Mouse (Mus musculus) MEL (cell line): ENCODE measurements around the gene Hsf4. TPM values are rescaled to one million over a fixed set of nuclear protein-coding genes. Genes with fewer than 3 reads are reported as not detected.

Source experiments
- DNase-seq: peaks from one replicate; pipeline ENCODE4 v3.0.0; 2011; ENCODE audit warnings: low read depth, low spot score
- H3K27ac ChIP-seq: 2 replicates; pipeline ENCODE4 v1.5.1; 2012; ENCODE audit warnings: low read depth, mild to moderate bottlenecking, control low read depth, low read length, moderate library complexity; ENCODE audit not compliant: control insufficient read depth
- H3K27me3 ChIP-seq, 2 experiments: fragments of 150-350 bp in 1 of 2; sonication (generic) in 1 of 2; 2 replicates each; pipeline ENCODE4 v1.6.1; 2012; ENCODE audit warnings: low read length in 2 of 2, mild to moderate bottlenecking in 2 of 2, improper control_type of control experiment in 1 of 2, moderate library complexity in 1 of 2; ENCODE audit not compliant: insufficient read depth in 2 of 2, control insufficient read depth in 1 of 2
- H3K36me3 ChIP-seq, 2 experiments: 2 replicates each; pipeline ENCODE4 v1.6.1; 2012 to 2014; ENCODE audit warnings: low read length in 2 of 2, improper control_type of control experiment in 1 of 2, inconsistent platforms in 1 of 2, mild to moderate bottlenecking in 1 of 2; ENCODE audit not compliant: insufficient read depth in 2 of 2, control insufficient read depth in 1 of 2
- H3K4me1 ChIP-seq, 2 experiments: fragments of 150-350 bp in 1 of 2; sonication (generic) in 1 of 2; 2 replicates each; pipeline ENCODE4 v1.6.1; 2012; ENCODE audit warnings: low read length in 2 of 2, improper control_type of control experiment in 1 of 2, mild to moderate bottlenecking in 1 of 2; ENCODE audit not compliant: insufficient read depth in 2 of 2, control insufficient read depth in 1 of 2
- H3K4me3 ChIP-seq, 2 experiments: fragments of 150-350 bp in 1 of 2; sonication (generic) in 1 of 2; 2 replicates each; pipeline ENCODE4 v1.5.1; 2012; ENCODE audit warnings: low read depth in 2 of 2, low read length in 2 of 2, mild to moderate bottlenecking in 2 of 2, moderate library complexity in 2 of 2, control low read depth in 1 of 2, improper control_type of control experiment in 1 of 2; ENCODE audit not compliant: control insufficient read depth in 1 of 2, insufficient read depth in 1 of 2
- H3K79me2 ChIP-seq: 2 replicates; pipeline ENCODE4 v1.6.1; 2012; ENCODE audit warnings: mild to moderate bottlenecking, low read length, moderate library complexity; ENCODE audit not compliant: control insufficient read depth, poor library complexity, insufficient read depth
- H3K9ac ChIP-seq: 2 replicates; pipeline ENCODE4 v1.6.1; 2012; ENCODE audit warnings: low read depth, mild to moderate bottlenecking, control low read depth, low read length, moderate library complexity; ENCODE audit not compliant: control insufficient read depth, poor library complexity, severe bottlenecking
- H3K9me3 ChIP-seq: fragments of 150-350 bp; sonication (generic); replicated peaks from 2 replicates; pipeline ENCODE4 v1.6.1; 2012; ENCODE audit warnings: mild to moderate bottlenecking, low read length, improper control_type of control experiment, moderate library complexity; ENCODE audit not compliant: insufficient read depth
- BHLHE40 ChIP-seq: IDR thresholded peaks from 2 replicates; pipeline ENCODE4 v1.6.1; 2012; ENCODE audit warnings: low read depth, mild to moderate bottlenecking, inconsistent platforms, low read length, improper control_type of control experiment, borderline replicate concordance
- CHD2 ChIP-seq: IDR thresholded peaks from 2 replicates; pipeline ENCODE4 v1.6.1; 2011; ENCODE audit warnings: low read length, improper control_type of control experiment
- CTCF ChIP-seq, 3 experiments: IDR thresholded peaks in 2 of 3; conservative IDR thresholded peaks in 1 of 3; 2 replicates each; pipeline ENCODE4 v1.5.1; 2011 to 2012; ENCODE audit warnings: low read length in 3 of 3, low read depth in 2 of 3, mild to moderate bottlenecking in 2 of 3, improper control_type of control experiment in 1 of 3, inconsistent platforms in 1 of 3, mixed read lengths in 1 of 3, moderate library complexity in 1 of 3; ENCODE audit not compliant: control insufficient read depth in 1 of 3, insufficient read depth in 1 of 3, poor library complexity in 1 of 3, severe bottlenecking in 1 of 3
- E2F4 ChIP-seq: IDR thresholded peaks from 2 replicates; pipeline ENCODE4 v1.6.1; 2011; ENCODE audit warnings: low read depth, low read length, improper control_type of control experiment, borderline replicate concordance
- ELF1 ChIP-seq: IDR thresholded peaks from 2 replicates; pipeline ENCODE4 v1.6.1; 2014; ENCODE audit warnings: low read depth, mild to moderate bottlenecking, inconsistent platforms, low read length, improper control_type of control experiment, moderate library complexity
- EP300 ChIP-seq, 2 experiments: IDR thresholded peaks; 2 replicates each; pipeline ENCODE4 v1.6.1; 2011; ENCODE audit warnings: improper control_type of control experiment in 2 of 2, low read length in 2 of 2, low read depth in 1 of 2, mild to moderate bottlenecking in 1 of 2
- ETS1 ChIP-seq: IDR thresholded peaks from 2 replicates; pipeline ENCODE4 v1.6.1; 2012; ENCODE audit warnings: low read depth, mild to moderate bottlenecking, inconsistent platforms, low read length, improper control_type of control experiment, moderate library complexity
- GABPA ChIP-seq: IDR thresholded peaks from 2 replicates; pipeline ENCODE4 v1.6.1; 2012; ENCODE audit warnings: low read depth, mild to moderate bottlenecking, inconsistent platforms, low read length, improper control_type of control experiment, moderate library complexity
- GATA1 ChIP-seq: IDR thresholded peaks from 2 replicates; pipeline ENCODE4 v1.6.1; 2011; ENCODE audit warnings: low read depth, low read length, improper control_type of control experiment
- HCFC1 ChIP-seq: IDR thresholded peaks from 2 replicates; pipeline ENCODE4 v1.6.1; 2012; ENCODE audit warnings: low read depth, mild to moderate bottlenecking, inconsistent platforms, low read length, improper control_type of control experiment, moderate library complexity
- JUND ChIP-seq: IDR thresholded peaks from 2 replicates; pipeline ENCODE4 v1.6.1; 2011; ENCODE audit warnings: low read depth, mild to moderate bottlenecking, improper control_type of control experiment, low read length
- KAT2A ChIP-seq: conservative IDR thresholded peaks from 2 replicates; pipeline ENCODE4 v1.6.1; 2012; ENCODE audit warnings: low read depth, low read length, improper control_type of control experiment, inconsistent platforms
- MAFK ChIP-seq: IDR thresholded peaks from 2 replicates; pipeline ENCODE4 v1.6.1; 2011; ENCODE audit warnings: low read depth, mild to moderate bottlenecking, low read length, improper control_type of control experiment, borderline replicate concordance
- MAX ChIP-seq: IDR thresholded peaks from 2 replicates; pipeline ENCODE4 v1.6.1; 2011; ENCODE audit warnings: low read length, improper control_type of control experiment
- MAZ ChIP-seq: IDR thresholded peaks from 2 replicates; pipeline ENCODE4 v1.6.1; 2012; ENCODE audit warnings: low read depth, mild to moderate bottlenecking, inconsistent platforms, low read length, improper control_type of control experiment
- MEF2A ChIP-seq: IDR thresholded peaks from 2 replicates; pipeline ENCODE4 v1.6.1; 2014; ENCODE audit warnings: low read depth, mild to moderate bottlenecking, inconsistent platforms, low read length, improper control_type of control experiment; ENCODE audit not compliant: poor library complexity, insufficient replicate concordance, severe bottlenecking; ENCODE audit errors: extremely low read depth
- MXI1 ChIP-seq: IDR thresholded peaks from 2 replicates; pipeline ENCODE4 v1.6.1; 2011; ENCODE audit warnings: mild to moderate bottlenecking, low read depth, low read length, improper control_type of control experiment
- MYB ChIP-seq: IDR thresholded peaks from 2 replicates; pipeline ENCODE4 v1.6.1; 2011; ENCODE audit warnings: mild to moderate bottlenecking, low read depth, low read length, improper control_type of control experiment
- MYC ChIP-seq: IDR thresholded peaks from 2 replicates; pipeline ENCODE4 v1.6.1; 2011; ENCODE audit warnings: low read depth, mild to moderate bottlenecking, low read length, improper control_type of control experiment, moderate library complexity
- NELFE ChIP-seq: IDR thresholded peaks from 2 replicates; pipeline ENCODE4 v1.6.1; 2011; ENCODE audit warnings: low read depth, low read length, improper control_type of control experiment
- NRF1 ChIP-seq: IDR thresholded peaks from 2 replicates; pipeline ENCODE4 v1.6.1; 2014; ENCODE audit warnings: low read depth, mild to moderate bottlenecking, inconsistent platforms, low read length, improper control_type of control experiment, moderate library complexity; ENCODE audit not compliant: poor library complexity, insufficient read depth, severe bottlenecking
- POLR2A ChIP-seq, 2 experiments: IDR thresholded peaks; 2 replicates each; pipeline ENCODE4 v1.6.1; 2011 to 2012; ENCODE audit warnings: low read length in 2 of 2, mild to moderate bottlenecking in 2 of 2, control low read depth in 1 of 2, improper control_type of control experiment in 1 of 2, low read depth in 1 of 2, moderate library complexity in 1 of 2; ENCODE audit not compliant: control insufficient read depth in 1 of 2, insufficient read depth in 1 of 2, poor library complexity in 1 of 2
- POLR2AphosphoS2 ChIP-seq: IDR thresholded peaks from 2 replicates; pipeline ENCODE4 v1.6.1; 2011; ENCODE audit warnings: low read length, improper control_type of control experiment
- POLR2AphosphoS5 ChIP-seq: IDR thresholded peaks from 2 replicates; pipeline ENCODE4 v1.6.1; 2012; ENCODE audit warnings: low read depth, borderline replicate concordance, mild to moderate bottlenecking, inconsistent platforms, low read length, moderate library complexity, mixed read lengths
- RAD21 ChIP-seq: IDR thresholded peaks from 2 replicates; pipeline ENCODE4 v1.6.1; 2011; ENCODE audit warnings: mild to moderate bottlenecking, low read depth, low read length, improper control_type of control experiment
- RCOR1 ChIP-seq: IDR thresholded peaks from 2 replicates; pipeline ENCODE4 v1.6.1; 2012; ENCODE audit warnings: low read depth, mild to moderate bottlenecking, inconsistent platforms, low read length, improper control_type of control experiment
- SIN3A ChIP-seq: IDR thresholded peaks from 2 replicates; pipeline ENCODE4 v1.6.1; 2012; ENCODE audit warnings: low read length, improper control_type of control experiment, inconsistent platforms
- SMC3 ChIP-seq: IDR thresholded peaks from 2 replicates; pipeline ENCODE4 v1.6.1; 2011; ENCODE audit warnings: low read depth, low read length, improper control_type of control experiment
- TAL1 ChIP-seq: IDR thresholded peaks from 2 replicates; pipeline ENCODE4 v1.6.1; 2012; ENCODE audit warnings: mild to moderate bottlenecking, inconsistent platforms, low read length, moderate library complexity, mixed read lengths
- TCF12 ChIP-seq: IDR thresholded peaks from 2 replicates; pipeline ENCODE4 v1.6.1; 2014; ENCODE audit warnings: low read depth, mild to moderate bottlenecking, inconsistent platforms, low read length, improper control_type of control experiment, moderate library complexity
- USF1 ChIP-seq: IDR thresholded peaks from 2 replicates; pipeline ENCODE4 v1.6.1; 2014; ENCODE audit warnings: low read depth, mild to moderate bottlenecking, inconsistent platforms, low read length, improper control_type of control experiment, moderate library complexity
- USF2 ChIP-seq, 2 experiments: IDR thresholded peaks; 2 replicates each; pipeline ENCODE4 v1.6.1; 2011 to 2012; ENCODE audit warnings: improper control_type of control experiment in 2 of 2, low read length in 2 of 2, borderline replicate concordance in 1 of 2, inconsistent platforms in 1 of 2, low read depth in 1 of 2, mild to moderate bottlenecking in 1 of 2; ENCODE audit not compliant: insufficient read depth in 1 of 2
- ZKSCAN1 ChIP-seq: IDR thresholded peaks from 2 replicates; pipeline ENCODE4 v1.6.1; 2012; ENCODE audit warnings: low read depth, mild to moderate bottlenecking, inconsistent platforms, low read length, improper control_type of control experiment, moderate library complexity
- ZMIZ1 ChIP-seq: IDR thresholded peaks from 2 replicates; pipeline ENCODE4 v1.6.1; 2012; ENCODE audit warnings: low read depth, mild to moderate bottlenecking, inconsistent platforms, low read length, improper control_type of control experiment, moderate library complexity
- ZNF384 ChIP-seq: IDR thresholded peaks from 2 replicates; pipeline ENCODE4 v1.6.1; 2012; ENCODE audit warnings: low read depth, mild to moderate bottlenecking, inconsistent platforms, low read length, improper control_type of control experiment
- polyA plus RNA-seq, 2 experiments: library from polyadenylated mRNA; stranded (reverse) in 1 of 2; unstranded in 1 of 2; fragments of >175 nt in 1 of 2; fragments of >200 nt in 1 of 2; gene quantifications; 2 replicates each; pipeline versions ENCODE4 v1.2.1 to v1.2.4; 2012; ENCODE audit warnings: low replicate concordance in 2 of 2, low read depth in 1 of 2; ENCODE audit not compliant: insufficient read length in 2 of 2, insufficient read depth in 1 of 2, missing spikeins in 1 of 2
- total RNA-seq: library from RNA; depleted of rRNA; stranded (reverse); fragments of 300-350 nt; gene quantifications from 2 replicates; pipeline ENCODE4 v1.2.3, GENCODE M21; 2012

The Hsf4 gene
- total and polyA plus RNA-seq, 3 experiments = 1.7 to 7.1 TPM; not detected in 1

- H3K79me2 ChIP-seq = no peaks in the 10 kb centered on the region
- H3K4me3 ChIP-seq = no peak overlapping the region
- H3K27ac ChIP-seq = peak overlapping the region; percentile 26; the same call in 1 of the 2 replicates
- H3K27me3 ChIP-seq = no peaks in the 10 kb centered on the region
- peak; percentile 70 for DNase-seq
- H3K9me3 ChIP-seq = no peaks in the 10 kb centered on the region
- H3K36me3 ChIP-seq = peaks cover 0 to 24% of the 10 kb centered on the region in 2 experiments; a peak in 2 of 4 replicates
- H3K9ac ChIP-seq = peak overlapping the region; percentile 12; the same call in 1 of the 2 replicates
- peaks cover 22 to 28% of the 10 kb centered on the region in 2 experiments for H3K4me1 ChIP-seq
- TF ChIP-seq BHLHE40 = no peak
- TF ChIP-seq POLR2AphosphoS2 = no peak; the same call in 1 of the 2 replicates
- peak; percentile 59 for TF ChIP-seq TAL1
- no peak for TF ChIP-seq ELF1
- TF ChIP-seq ZKSCAN1 = no peak
- TF ChIP-seq POLR2AphosphoS5 = no peak
- TF ChIP-seq ZMIZ1 = no peak
- no peak for TF ChIP-seq MYB
- TF ChIP-seq USF1 = no peak
- no peak for TF ChIP-seq MAX
- TF ChIP-seq GABPA = no peak
- no peak for TF ChIP-seq KAT2A
- TF ChIP-seq MXI1 = peak; percentile 19; the same call in 1 of the 2 replicates
- no peak for TF ChIP-seq HCFC1
- TF ChIP-seq CHD2 = no peak
- TF ChIP-seq USF2 (IDR thresholded peaks at IDR 0.05; ENCODE audit: borderline replicate concordance in 1 of 2, insufficient read depth in 1 of 2, low read depth in 1 of 2, low read length in 2 of 2) = no peak
- peak; percentile 47 for TF ChIP-seq SIN3A
- no peak for TF ChIP-seq MEF2A
- TF ChIP-seq MYC = no peak
- TF ChIP-seq CTCF (IDR thresholded peaks at IDR 0.05 in 2 of 3, conservative IDR thresholded peaks at IDR 0.05 in 1 of 3; ENCODE audit: control insufficient read depth in 1 of 3, insufficient read depth in 1 of 3, low read depth in 2 of 3, low read length in 3 of 3, poor library complexity in 1 of 3, severe bottlenecking in 1 of 3) = no peak
- peak; percentile 17; the same call in 1 of the 2 replicates for TF ChIP-seq RCOR1
- TF ChIP-seq JUND = no peak
- peak; percentile 91 for TF ChIP-seq TCF12
- TF ChIP-seq POLR2A (IDR thresholded peaks at IDR 0.05; ENCODE audit: control insufficient read depth in 1 of 2, insufficient read depth in 1 of 2, low read depth in 1 of 2, low read length in 2 of 2, poor library complexity in 1 of 2) = no peak
- TF ChIP-seq NRF1 = no peak
- peak; percentile 60 to 80 for TF ChIP-seq EP300 (IDR thresholded peaks at IDR 0.05; ENCODE audit: low read depth in 1 of 2, low read length in 2 of 2)
- TF ChIP-seq E2F4 = no peak
- TF ChIP-seq GATA1 = peak; percentile 58; the same call in 1 of the 2 replicates
- no peak for TF ChIP-seq ZNF384
- TF ChIP-seq MAZ = 0 out of 2 replicates have a peak, but pooled peaks have one; percentile 30
- no peak for TF ChIP-seq RAD21
- TF ChIP-seq SMC3 = no peak; the same call in 1 of the 2 replicates
- TF ChIP-seq ETS1 = peak; percentile 90
- TF ChIP-seq NELFE = no peak
- no peak for TF ChIP-seq MAFK
These were observed 43.4 kb downstream of the Hsf4 start for GRCm38 (mm10) chr8:105312891-105313481.
